Mouse (Mus musculus) limb, embryonic 14.5 days (tissue): Measurements from ENCODE around the gene Rgcc. TPM values are rescaled to one million over a fixed set of nuclear protein-coding genes. Genes with fewer than 3 reads are reported as not detected.

ENCODE experiments used
- ATAC-seq: fragments of 200-750 bp; cut with Nextera tagmentation; 2 replicates; pipeline ENCODE4 v1.8.0; 2017; ENCODE audit warnings: low read depth, moderate number of reproducible peaks, moderate TSS enrichment; ENCODE audit not compliant: low FRiP score
- DNase-seq: peaks from one replicate; pipeline ENCODE4 v3.0.0-alpha.2; 2015; ENCODE audit warnings: low spot score
- H3K27ac ChIP-seq: fragments of 300-500 bp; sonication (generic); replicated peaks from 2 replicates; pipeline ENCODE4 v1.5.1; 2014; ENCODE audit warnings: low read depth, mild to moderate bottlenecking, low read length, moderate library complexity, mixed read lengths
- H3K27me3 ChIP-seq: fragments of 300-500 bp; sonication (generic); 2 replicates; pipeline ENCODE4 v1.6.1; 2014; ENCODE audit warnings: low read length, mixed read lengths; ENCODE audit not compliant: control insufficient read depth, insufficient read depth
- H3K36me3 ChIP-seq: fragments of 300-500 bp; sonication (generic); 2 replicates; pipeline ENCODE4 v1.6.1; 2014; ENCODE audit warnings: mild to moderate bottlenecking, low read length, moderate library complexity, mixed read lengths; ENCODE audit not compliant: control insufficient read depth, insufficient read depth
- H3K4me1 ChIP-seq: fragments of 300-500 bp; sonication (generic); 2 replicates; pipeline ENCODE4 v1.6.1; 2014; ENCODE audit warnings: antibody characterized with exemption, low read length, mixed read lengths; ENCODE audit not compliant: control insufficient read depth, insufficient read depth
- H3K4me2 ChIP-seq: fragments of 300-500 bp; sonication (generic); replicated peaks from 2 replicates; pipeline ENCODE4 v1.6.1; 2014; ENCODE audit warnings: low read depth, mild to moderate bottlenecking, low read length, moderate library complexity; ENCODE audit not compliant: severe bottlenecking
- H3K4me3 ChIP-seq: fragments of 300-500 bp; sonication (generic); replicated peaks from 2 replicates; pipeline ENCODE4 v1.5.1; 2014; ENCODE audit warnings: low read length
- H3K9ac ChIP-seq: fragments of 300-500 bp; sonication (generic); 2 replicates; pipeline ENCODE4 v1.6.1; 2014; ENCODE audit warnings: mild to moderate bottlenecking, low read depth, low read length, moderate library complexity; ENCODE audit not compliant: severe bottlenecking
- H3K9me3 ChIP-seq: fragments of 300-500 bp; sonication (generic); 2 replicates; pipeline ENCODE4 v1.6.1; 2016; ENCODE audit warnings: low read length; ENCODE audit not compliant: control insufficient read depth
- POLR2A ChIP-seq: fragments of 200-500 bp; IDR thresholded peaks from 2 replicates; pipeline ENCODE4 v1.8.0; 2012; ENCODE audit warnings: inconsistent platforms, mild to moderate bottlenecking, moderate library complexity, borderline replicate concordance; ENCODE audit not compliant: insufficient read depth, insufficient read length; ENCODE audit errors: extremely low read depth
- WGBS: fragments of 180-500 bp; shearing (Covaris S2); extraction: QIAGEN DNeasy Blood & Tissue Kit; methylation state at CpG from one replicate; pipeline ENCODE4 v1.1.7; 2014; 5-methylcytosine and 5-hydroxymethylcytosine counted together
- polyA plus RNA-seq, 2 experiments: library from polyadenylated mRNA; depleted of rRNA in 1 of 2; stranded (reverse) in 1 of 2; unstranded in 1 of 2; fragments of >200 nt; fragmentation: Nextera tagmentation in 1 of 2; extraction: Ambion mirVana in 1 of 2; gene quantifications; 2 replicates each; pipeline versions ENCODE4 v1.2.1 to v1.2.3; 2012 to 2014

Gene Rgcc
- polyA plus RNA-seq, 2 experiments: 55.9 to 65.0 TPM

- no peaks in the 10 kb centered on the region for H3K9me3 ChIP-seq
- H3K9ac ChIP-seq: no peak overlapping the region
- DNase-seq: no peak
- no peak overlapping the region for H3K4me2 ChIP-seq
- TF ChIP-seq POLR2A: no peak
- H3K27me3 ChIP-seq: no peaks in the 10 kb centered on the region
- ATAC-seq: no peak
- no peaks in the 10 kb centered on the region for H3K36me3 ChIP-seq
- peaks cover 2% of the 10 kb centered on the region; the same call in 1 of the 2 replicates for H3K4me1 ChIP-seq
- 71% methylated on average over 15 of the region's 15 CpGs for WGBS
- no peak overlapping the region for H3K27ac ChIP-seq
- no peak overlapping the region for H3K4me3 ChIP-seq
Observed at GRCm38 (mm10) chr14:79273697-79274477, 27.6 kb downstream of the Rgcc start.

GRCm38 (mm10) chr14:79272991-79273390, 28.5 kb downstream of the Rgcc start:
- no peaks in the 10 kb centered on the region for H3K9me3 ChIP-seq
- H3K4me2 ChIP-seq: no peak overlapping the region
- ATAC-seq (no peak), DNase-seq (no peak)
- no peaks in the 10 kb centered on the region for H3K27me3 ChIP-seq
- H3K27ac ChIP-seq: no peak overlapping the region
- H3K4me3 ChIP-seq: no peak overlapping the region
- TF ChIP-seq POLR2A: no peak
- no peak overlapping the region for H3K9ac ChIP-seq
- 68% methylated on average over 9 of the region's 9 CpGs for WGBS
- H3K4me1 ChIP-seq: peaks cover 2% of the 10 kb centered on the region; the same call in 1 of the 2 replicates
- H3K36me3 ChIP-seq: no peaks in the 10 kb centered on the region

GRCm38 (mm10) chr14:79272188-79272694, 29.2 kb downstream of the Rgcc start:
- no peak for ATAC-seq
- Histone ChIP-seq H3K4me1 (peaks cover 2% of the 10 kb centered on the region; the same call in 1 of the 2 replicates), H3K27ac (no peak overlapping the region), H3K36me3 (no peaks in the 10 kb centered on the region), H3K4me2 (no peak overlapping the region), H3K9me3 (no peaks in the 10 kb centered on the region), H3K27me3 (no peaks in the 10 kb centered on the region), H3K9ac (no peak overlapping the region), H3K4me3 (no peak overlapping the region)
- TF ChIP-seq POLR2A: no peak
- no peak for DNase-seq
- 83% methylated on average over 3 of the region's 3 CpGs for WGBS

GRCm38 (mm10) chr14:79269551-79269950, 31.9 kb downstream of the Rgcc start:
- Histone ChIP-seq H3K4me1 (peaks cover 2% of the 10 kb centered on the region; the same call in 1 of the 2 replicates), H3K9ac (no peak overlapping the region), H3K27me3 (no peaks in the 10 kb centered on the region), H3K4me3 (no peak overlapping the region), H3K27ac (no peak overlapping the region), H3K36me3 (no peaks in the 10 kb centered on the region), H3K9me3 (no peaks in the 10 kb centered on the region), H3K4me2 (no peak overlapping the region)
- DNase-seq (peak; percentile 81), ATAC-seq (no peak; the same call in 1 of the 2 replicates)
- TF ChIP-seq POLR2A: no peak
- WGBS: 68% methylated on average over 1 of the region's 1 CpGs

- Histone ChIP-seq H3K9ac (no peak overlapping the region), H3K9me3 (no peaks in the 10 kb centered on the region), H3K36me3 (no peaks in the 10 kb centered on the region), H3K4me1 (no peaks in the 10 kb centered on the region), H3K27ac (no peak overlapping the region), H3K4me2 (no peak overlapping the region), H3K27me3 (no peaks in the 10 kb centered on the region), H3K4me3 (no peak overlapping the region)
- WGBS: 75% methylated on average over 10 of the region's 10 CpGs
- DNase-seq (no peak), ATAC-seq (no peak)
- no peak for TF ChIP-seq POLR2A
Observed at GRCm38 (mm10) chr14:79267878-79268277, 33.6 kb downstream of the Rgcc start.
